14 mouse cellular contexts compared by ENCODE assay signal in genomic region chr5:105941951-105942350, GRCm38 (mm10).
"Had no signal": no experiment of that assay in that cellular context is flagged by ENCODE, and none has a peak within 500 bp of the region (broad histone marks: within the 10 kb centered on the region; RNA-seq: fewer than 3 reads in every experiment).

No protein-coding gene starts in this region.

- H3K4me3 ChIP-seq: intestine, embryonic 15.5 days; limb, embryonic 13.5 days; midbrain, embryonic 12.5 days; neural tube, embryonic 13.5 days had no signal

- H3K27ac ChIP-seq: intestine, embryonic 15.5 days; limb, embryonic 13.5 days; liver, embryonic 14.5 days; midbrain, embryonic 12.5 days; neural tube, embryonic 13.5 days had no signal

- H3K9ac ChIP-seq: intestine, embryonic 15.5 days; limb, embryonic 13.5 days; liver, embryonic 14.5 days; midbrain, embryonic 12.5 days; neural tube, embryonic 13.5 days had no signal

- ATAC-seq: intestine, embryonic 15.5 days; lung, postnatal 0 days; midbrain, embryonic 16.5 days had no signal

- H3K36me3 ChIP-seq: intestine, embryonic 15.5 days; limb, embryonic 13.5 days; midbrain, embryonic 12.5 days; neural tube, embryonic 13.5 days had no signal

- H3K4me1 ChIP-seq: intestine, embryonic 15.5 days; limb, embryonic 13.5 days; neural tube, embryonic 13.5 days had no signal

- H3K9me3 ChIP-seq: intestine, embryonic 15.5 days; limb, embryonic 13.5 days; midbrain, embryonic 12.5 days; neural tube, embryonic 13.5 days had no signal

- H3K4me2 ChIP-seq: intestine, embryonic 15.5 days; limb, embryonic 13.5 days; midbrain, embryonic 12.5 days; neural tube, embryonic 13.5 days had no signal

- H3K27me3 ChIP-seq: intestine, embryonic 15.5 days; limb, embryonic 13.5 days; midbrain, embryonic 12.5 days; neural tube, embryonic 13.5 days had no signal

- DNase-seq: kidney, adult 18-20 months; lung, adult 2 months; retina, postnatal 1 day; right cerebral cortex, postnatal 4 days; spleen, adult 18-20 months; thymus, adult 18-20 months; thymus, postnatal 14 days had no signal
